Mouse (Mus musculus): ENCODE results near the gene Bri3bp.

- TF ChIP-seq MYOG (IDR thresholded peaks at IDR 0.05; ENCODE audit: control insufficient read depth in 1 of 3, insufficient read depth in 1 of 3, insufficient read length in 2 of 3, low read depth in 2 of 3) (no peak), POLR2A (IDR thresholded peaks at IDR 0.05; ENCODE audit: insufficient read length, low read depth) (no peak), USF1 (IDR thresholded peaks at IDR 0.05; ENCODE audit: low read depth) (no peak), TCF12 (IDR thresholded peaks at IDR 0.05; ENCODE audit: insufficient read depth, poor library complexity, severe bottlenecking) (no peak)
Observed at GRCm38 (mm10) chr5:125419124-125419523, 22.2 kb upstream of the Bri3bp start.

Data from myocyte (in vitro differentiated cells).